3 mouse cellular contexts compared by ENCODE assay signal in the genomic region with DNA sequence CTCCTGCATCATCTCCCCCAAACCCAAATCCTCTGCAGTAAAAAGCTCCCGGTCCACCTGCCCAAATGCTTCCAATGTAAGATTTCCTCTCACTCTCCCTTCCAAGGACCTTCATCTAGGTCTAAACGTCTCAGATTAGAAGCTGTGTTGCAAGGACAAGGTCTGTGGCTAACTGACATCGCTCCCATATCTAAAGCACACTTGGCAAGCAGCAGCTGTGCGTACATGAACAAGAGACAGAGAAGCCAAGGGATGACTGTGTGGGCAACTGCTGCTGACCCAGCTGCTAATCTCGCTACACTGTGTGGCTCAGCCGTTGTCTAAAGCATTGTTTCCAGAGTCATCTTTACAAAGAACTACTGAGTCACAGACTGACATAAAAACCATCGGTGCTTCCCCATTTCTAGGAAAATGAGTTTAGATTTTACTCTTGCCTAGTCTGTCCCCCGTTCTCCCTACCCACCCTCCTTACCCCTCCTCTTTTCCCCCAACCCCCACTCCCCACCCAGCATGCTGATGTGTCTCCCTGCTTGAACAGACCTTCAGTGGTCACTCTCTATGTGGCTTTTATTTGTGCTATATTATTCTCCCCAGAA.
TF ChIP-seq lines count a peak whose summit lies in the region.

No protein-coding gene starts in this region.

TF ChIP-seq in CH12.LX, 34 proteins besides CTCF, POLR2A, EP300 and RAD21 (continued from another document):
- TF ChIP-seq ETS1 (conservative IDR thresholded peaks at IDR 0.05; ENCODE audit: low read depth, low read length) (peak; percentile 54; the same call in 1 of the 2 replicates), CHD2 (IDR thresholded peaks at IDR 0.05; ENCODE audit: low read length) (no peak), SMC3 (IDR thresholded peaks at IDR 0.05; ENCODE audit: low read depth, low read length) (no peak), ZMIZ1 (IDR thresholded peaks at IDR 0.05; ENCODE audit: low read depth, low read length) (no peak), PAX5 (IDR thresholded peaks at IDR 0.05; ENCODE audit: low read length) (no peak), MEF2A (IDR thresholded peaks at IDR 0.05; ENCODE audit: borderline replicate concordance, low read depth, low read length) (no peak), BHLHE40 (IDR thresholded peaks at IDR 0.05; ENCODE audit: low read depth, low read length) (peak; percentile 29), TCF12 (IDR thresholded peaks at IDR 0.05; ENCODE audit: low read depth, low read length) (peak; percentile 33; the same call in 1 of the 2 replicates), HCFC1 (IDR thresholded peaks at IDR 0.05; ENCODE audit: low read depth, low read length) (no peak), MAZ (IDR thresholded peaks at IDR 0.05; ENCODE audit: low read depth, low read length) (no peak), E2F4 (IDR thresholded peaks at IDR 0.05; ENCODE audit: insufficient replicate concordance, low read depth, low read length) (no peak), ZKSCAN1 (IDR thresholded peaks at IDR 0.05; ENCODE audit: borderline replicate concordance, low read depth, low read length) (no peak), TBP (conservative IDR thresholded peaks at IDR 0.05; ENCODE audit: low read depth, low read length) (no peak), NRF1 (IDR thresholded peaks at IDR 0.05; ENCODE audit: low read depth, low read length) (no peak), JUN (IDR thresholded peaks at IDR 0.05; ENCODE audit: insufficient read depth, low read depth, low read length) (peak; percentile 25; the same call in 1 of the 2 replicates), CHD1 (IDR thresholded peaks at IDR 0.05; ENCODE audit: low read depth, low read length) (no peak), NELFE (IDR thresholded peaks at IDR 0.05; ENCODE audit: low read depth, low read length) (no peak), IRF4 (IDR thresholded peaks at IDR 0.05; ENCODE audit: low read depth, low read length) (peak; percentile 70), ZNF384 (IDR thresholded peaks at IDR 0.05; ENCODE audit: low read depth, low read length) (no peak), MXI1 (IDR thresholded peaks at IDR 0.05; ENCODE audit: low read depth, low read length) (no peak), ELF1 (IDR thresholded peaks at IDR 0.05; ENCODE audit: low read depth, low read length) (no peak), USF2 (conservative IDR thresholded peaks at IDR 0.05; ENCODE audit: low read depth, low read length) (no peak)

TF ChIP-seq in MEL, 35 proteins besides CTCF, POLR2A, EP300 and RAD21 (continued from another document):
- peak; percentile 18; the same call in 1 of the 2 replicates for TF ChIP-seq GATA1 (IDR thresholded peaks at IDR 0.05; ENCODE audit: low read depth, low read length)
- TF ChIP-seq E2F4 (IDR thresholded peaks at IDR 0.05; ENCODE audit: borderline replicate concordance, low read depth, low read length) = no peak
TF ChIP-seq in MEL: peak in this region for 2.

TF ChIP-seq in myocyte, 11 proteins besides CTCF, POLR2A, EP300 and RAD21 (continued from another document):
- TF ChIP-seq MYOG (IDR thresholded peaks at IDR 0.05; ENCODE audit: control insufficient read depth in 1 of 3, insufficient read depth in 1 of 3, insufficient read length in 2 of 3, low read depth in 2 of 3) (peak; percentile 82 to 93 (median 89)), TCF3 (IDR thresholded peaks at IDR 0.05; ENCODE audit: insufficient read length, low read depth) (peak; percentile 58), MYOD1 (IDR thresholded peaks at IDR 0.05; ENCODE audit: control insufficient read depth in 1 of 3, insufficient read length in 2 of 3, low read depth in 2 of 3) (peak; percentile 61 to 85 (median 80)), TCF12 (IDR thresholded peaks at IDR 0.05; ENCODE audit: insufficient read depth, poor library complexity, severe bottlenecking) (peak; percentile 28)
